Mouse (Mus musculus) limb, embryonic 11.5 days (tissue): ENCODE measurements around the gene Oosp1. TPM values are rescaled to one million over a fixed set of nuclear protein-coding genes. Genes with fewer than 3 reads are reported as not detected.

Experiments used
- ATAC-seq: fragments of 200-750 bp; cut with Nextera tagmentation; 2 replicates; pipeline ENCODE4 v1.8.0; 2017; ENCODE audit warnings: low read depth; ENCODE audit not compliant: insufficient number of reproducible peaks, low FRiP score, low TSS enrichment
- DNase-seq: peaks from one replicate; pipeline ENCODE4 v3.0.0-alpha.2; 2015; ENCODE audit warnings: low spot score
- H3K27ac ChIP-seq: fragments of 300-500 bp; sonication (generic); replicated peaks from 2 replicates; pipeline ENCODE4 v1.5.1; 2014; ENCODE audit warnings: low read depth, mild to moderate bottlenecking, low read length
- H3K27me3 ChIP-seq: fragments of 300-500 bp; sonication (generic); 2 replicates; pipeline ENCODE4 v1.6.1; 2014; ENCODE audit warnings: mild to moderate bottlenecking, low read length, mixed read lengths; ENCODE audit not compliant: control insufficient read depth, insufficient read depth
- H3K36me3 ChIP-seq: fragments of 300-500 bp; sonication (generic); 2 replicates; pipeline ENCODE4 v1.6.1; 2014; ENCODE audit warnings: mild to moderate bottlenecking, low read length, moderate library complexity, mixed read lengths; ENCODE audit not compliant: control insufficient read depth, insufficient read depth
- H3K4me1 ChIP-seq: fragments of 300-500 bp; sonication (generic); 2 replicates; pipeline ENCODE4 v1.6.1; 2014; ENCODE audit warnings: low read length, mixed read lengths; ENCODE audit not compliant: control insufficient read depth, insufficient read depth
- H3K4me2 ChIP-seq: fragments of 300-500 bp; sonication (generic); 2 replicates; pipeline ENCODE4 v1.6.1; 2014; ENCODE audit warnings: low read depth, mild to moderate bottlenecking, moderate library complexity; ENCODE audit not compliant: severe bottlenecking
- H3K4me3 ChIP-seq: fragments of 300-500 bp; sonication (generic); 2 replicates; pipeline ENCODE4 v1.5.1; 2014; ENCODE audit warnings: low read depth, low read length
- H3K9ac ChIP-seq: fragments of 300-500 bp; sonication (generic); 2 replicates; pipeline ENCODE4 v1.6.1; 2014; ENCODE audit warnings: mild to moderate bottlenecking, low read length
- H3K9me3 ChIP-seq: fragments of 300-500 bp; sonication (generic); 2 replicates; pipeline ENCODE4 v1.6.1; 2016; ENCODE audit warnings: low read length; ENCODE audit not compliant: control insufficient read depth
- WGBS: fragments of 180-500 bp; shearing (Covaris S2); extraction: QIAGEN DNeasy Blood & Tissue Kit; methylation state at CpG from one replicate; pipeline ENCODE4 v1.1.7; 2014; 5-methylcytosine and 5-hydroxymethylcytosine counted together
- polyA plus RNA-seq: library from polyadenylated mRNA; unstranded; fragments of >200 nt; fragmentation: Nextera tagmentation; extraction: Ambion mirVana; gene quantifications from 2 replicates; pipeline ENCODE4 v1.2.1, GENCODE M21; 2014

Oosp1 gene
- polyA plus RNA-seq, 1 experiment from 2014 or later: not detected

GRCm38 (mm10) chr19:11698342-11698741, 7.4 kb upstream of the Oosp1 start:
- no peak for DNase-seq
- H3K4me3 ChIP-seq: no peak overlapping the region
- ATAC-seq: no peak
- H3K9me3 ChIP-seq: no peaks in the 10 kb centered on the region
- H3K4me2 ChIP-seq: no peak overlapping the region
- H3K9ac ChIP-seq: no peak overlapping the region
- no peaks in the 10 kb centered on the region for H3K36me3 ChIP-seq
- 91% methylated on average over 6 of the region's 6 CpGs for WGBS
- no peak overlapping the region for H3K27ac ChIP-seq
- H3K27me3 ChIP-seq: no peaks in the 10 kb centered on the region
- H3K4me1 ChIP-seq: no peaks in the 10 kb centered on the region

- H3K4me3 ChIP-seq: no peak within 1 kb of the TSS
- ATAC-seq (no peak), DNase-seq (no peak)
- no peaks in the 10 kb centered on the region for H3K9me3 ChIP-seq
- H3K4me2 ChIP-seq: no peak within 1 kb of the TSS
- no peak within 1 kb of the TSS for H3K9ac ChIP-seq
- WGBS: 80% methylated on average over 2 of the region's 2 CpGs
- no peaks in the 10 kb centered on the region for H3K27me3 ChIP-seq
- no peaks in the 10 kb centered on the region for H3K36me3 ChIP-seq
- no peaks in the 10 kb centered on the region for H3K4me1 ChIP-seq
- no peak within 1 kb of the TSS for H3K27ac ChIP-seq
Measured at GRCm38 (mm10) chr19:11696755-11697154, 5.8 kb upstream of the Oosp1 start, which contains the start of gene Oosp3. Gene Oosp3 (plus strand): TSS chr19:11697055.

DNA sequence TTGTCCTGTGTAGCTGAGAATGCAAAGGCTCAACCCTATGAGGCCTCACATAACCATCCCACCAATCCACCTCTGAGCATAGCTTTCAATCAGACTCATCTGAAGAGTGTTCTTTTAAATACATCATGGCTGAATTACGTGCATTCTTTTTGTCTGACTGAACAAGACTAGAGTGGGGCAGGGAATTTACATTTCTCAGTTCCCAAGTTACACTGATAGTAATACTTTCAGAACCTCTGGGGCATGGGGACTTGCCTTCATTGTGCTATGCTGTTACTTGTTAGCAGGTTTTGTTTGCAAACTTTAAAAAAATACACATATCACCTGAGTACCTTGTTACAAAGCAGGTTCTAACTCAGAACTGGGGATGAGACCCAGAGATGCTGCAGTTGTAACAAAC, 504 bp upstream of the Oosp1 start:
- H3K4me2 ChIP-seq: no peak overlapping the region
- DNase-seq (no peak), ATAC-seq (no peak)
- H3K27ac ChIP-seq: no peak overlapping the region
- no peaks in the 10 kb centered on the region for H3K36me3 ChIP-seq
- 74% methylated on average over 1 of the region's 1 CpGs for WGBS
- no peaks in the 10 kb centered on the region for H3K27me3 ChIP-seq
- no peak overlapping the region for H3K4me3 ChIP-seq
- H3K9ac ChIP-seq: no peak overlapping the region
- no peaks in the 10 kb centered on the region for H3K9me3 ChIP-seq
- H3K4me1 ChIP-seq: no peaks in the 10 kb centered on the region

GRCm38 (mm10) chr19:11661562-11661961, 29.4 kb downstream of the Oosp1 start:
- no peaks in the 10 kb centered on the region for H3K9me3 ChIP-seq
- H3K27ac ChIP-seq: no peak overlapping the region
- no peaks in the 10 kb centered on the region for H3K4me1 ChIP-seq
- no peak overlapping the region for H3K4me2 ChIP-seq
- no peak overlapping the region for H3K9ac ChIP-seq
- no peak overlapping the region for H3K4me3 ChIP-seq
- DNase-seq (no peak), ATAC-seq (no peak)
- H3K36me3 ChIP-seq: no peaks in the 10 kb centered on the region
- no peaks in the 10 kb centered on the region for H3K27me3 ChIP-seq

- Histone ChIP-seq H3K36me3 (no peaks in the 10 kb centered on the region), H3K4me2 (no peak within 1 kb of the TSS), H3K9ac (no peak within 1 kb of the TSS), H3K4me1 (no peaks in the 10 kb centered on the region), H3K9me3 (no peaks in the 10 kb centered on the region), H3K27me3 (no peaks in the 10 kb centered on the region), H3K4me3 (no peak within 1 kb of the TSS), H3K27ac (no peak within 1 kb of the TSS)
- ATAC-seq (no peak), DNase-seq (no peak)
- 89% methylated on average over 5 of the region's 5 CpGs for WGBS
Measured at GRCm38 (mm10) chr19:11660459-11660858, 30.5 kb downstream of the Oosp1 start, which contains the start of gene Oosp2. Gene Oosp2 (minus strand): TSS chr19:11660559.

DNA sequence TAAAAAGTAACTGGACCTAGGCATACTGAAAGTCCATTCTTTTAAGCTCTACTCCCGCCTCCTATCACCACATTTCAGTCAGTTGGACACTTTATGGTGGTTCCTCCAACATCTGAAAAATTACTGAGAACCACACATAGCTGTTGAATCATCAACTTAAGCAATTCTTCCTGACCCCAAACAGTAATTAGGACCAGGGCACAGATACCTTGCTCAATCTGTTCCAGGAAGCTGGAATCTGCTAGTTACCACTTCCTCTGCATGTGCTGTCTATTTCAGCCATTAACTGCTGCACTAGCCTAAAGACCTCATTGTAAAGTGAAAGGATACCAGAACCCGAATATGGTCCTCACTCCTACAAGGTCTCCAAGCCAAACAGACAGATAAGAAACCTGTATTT, 31.8 kb downstream of the Oosp1 start:
- no peaks in the 10 kb centered on the region for H3K27me3 ChIP-seq
- 77% methylated on average over 2 of the region's 2 CpGs for WGBS
- DNase-seq: no peak
- no peak for ATAC-seq
- H3K4me3 ChIP-seq: no peak overlapping the region
- H3K9ac ChIP-seq: no peak overlapping the region
- no peak overlapping the region for H3K4me2 ChIP-seq
- H3K36me3 ChIP-seq: no peaks in the 10 kb centered on the region
- H3K4me1 ChIP-seq: no peaks in the 10 kb centered on the region
- no peaks in the 10 kb centered on the region for H3K9me3 ChIP-seq
- no peak overlapping the region for H3K27ac ChIP-seq

DNA sequence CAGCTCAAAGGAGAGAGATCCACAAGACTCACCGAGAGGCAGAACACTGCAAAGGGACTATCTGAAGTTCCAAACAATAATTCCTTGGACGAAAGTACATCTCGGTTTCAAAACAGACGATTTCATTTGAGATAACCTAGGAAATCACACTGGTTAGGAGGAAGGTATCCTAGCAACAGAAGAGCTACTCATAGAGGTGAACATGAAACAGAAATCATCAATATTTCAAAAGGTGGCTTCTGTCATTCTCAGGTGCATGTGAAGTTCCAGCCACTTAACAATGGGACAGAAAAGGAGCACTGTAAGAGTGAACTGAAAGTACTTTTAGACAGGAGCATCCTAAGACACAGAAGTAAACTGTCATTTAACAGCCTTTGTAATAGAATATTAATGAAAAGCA, 41.4 kb downstream of the Oosp1 start:
- no peaks in the 10 kb centered on the region for H3K4me1 ChIP-seq
- WGBS: 90% methylated on average over 4 of the region's 4 CpGs

GRCm38 (mm10) chr19:11646166-11646565, 44.8 kb downstream of the Oosp1 start:
- ATAC-seq: no peak
- H3K36me3 ChIP-seq: no peaks in the 10 kb centered on the region

More for the DNA sequence above, 41.4 kb downstream of the Oosp1 start:
- Histone ChIP-seq H3K4me3 (no peak overlapping the region), H3K27me3 (no peaks in the 10 kb centered on the region), H3K27ac (no peak overlapping the region), H3K9me3 (no peaks in the 10 kb centered on the region), H3K9ac (no peak overlapping the region), H3K4me2 (no peak overlapping the region), H3K36me3 (no peaks in the 10 kb centered on the region)
- ATAC-seq (no peak), DNase-seq (no peak)

GRCm38 (mm10) chr19:11640732-11641131, 50.2 kb downstream of the Oosp1 start, which contains the start of gene Ms4a3:
Gene Ms4a3 (minus strand): TSS chr19:11640851.
- Histone ChIP-seq H3K27me3 (no peaks in the 10 kb centered on the region), H3K36me3 (no peaks in the 10 kb centered on the region), H3K27ac (no peak within 1 kb of the TSS), H3K9ac (no peak within 1 kb of the TSS), H3K4me1 (no peaks in the 10 kb centered on the region), H3K4me2 (no peak within 1 kb of the TSS), H3K4me3 (no peak within 1 kb of the TSS), H3K9me3 (no peaks in the 10 kb centered on the region)
- DNase-seq: no peak
- ATAC-seq: no peak
- WGBS: 62% methylated on average over 1 of the region's 1 CpGs

More at GRCm38 (mm10) chr19:11646166-11646565, 44.8 kb downstream of the Oosp1 start:
- H3K27ac ChIP-seq: no peak overlapping the region
- H3K4me3 ChIP-seq: no peak overlapping the region
- H3K27me3 ChIP-seq: no peaks in the 10 kb centered on the region
- H3K9me3 ChIP-seq: no peaks in the 10 kb centered on the region
- H3K9ac ChIP-seq: no peak overlapping the region
- 81% methylated on average over 3 of the region's 3 CpGs for WGBS
- no peaks in the 10 kb centered on the region for H3K4me1 ChIP-seq
- no peak overlapping the region for H3K4me2 ChIP-seq
- no peak for DNase-seq
